Mouse (Mus musculus) frontal cortex, postnatal 14 days (tissue): ENCODE results near the gene Mlx.

Source experiments
- DNase-seq, 2 experiments: peaks; one replicate each; pipeline ENCODE4 v3.0.0; 2022; ENCODE audit warnings: low spot score in 2 of 2

Mlx gene

DNA sequence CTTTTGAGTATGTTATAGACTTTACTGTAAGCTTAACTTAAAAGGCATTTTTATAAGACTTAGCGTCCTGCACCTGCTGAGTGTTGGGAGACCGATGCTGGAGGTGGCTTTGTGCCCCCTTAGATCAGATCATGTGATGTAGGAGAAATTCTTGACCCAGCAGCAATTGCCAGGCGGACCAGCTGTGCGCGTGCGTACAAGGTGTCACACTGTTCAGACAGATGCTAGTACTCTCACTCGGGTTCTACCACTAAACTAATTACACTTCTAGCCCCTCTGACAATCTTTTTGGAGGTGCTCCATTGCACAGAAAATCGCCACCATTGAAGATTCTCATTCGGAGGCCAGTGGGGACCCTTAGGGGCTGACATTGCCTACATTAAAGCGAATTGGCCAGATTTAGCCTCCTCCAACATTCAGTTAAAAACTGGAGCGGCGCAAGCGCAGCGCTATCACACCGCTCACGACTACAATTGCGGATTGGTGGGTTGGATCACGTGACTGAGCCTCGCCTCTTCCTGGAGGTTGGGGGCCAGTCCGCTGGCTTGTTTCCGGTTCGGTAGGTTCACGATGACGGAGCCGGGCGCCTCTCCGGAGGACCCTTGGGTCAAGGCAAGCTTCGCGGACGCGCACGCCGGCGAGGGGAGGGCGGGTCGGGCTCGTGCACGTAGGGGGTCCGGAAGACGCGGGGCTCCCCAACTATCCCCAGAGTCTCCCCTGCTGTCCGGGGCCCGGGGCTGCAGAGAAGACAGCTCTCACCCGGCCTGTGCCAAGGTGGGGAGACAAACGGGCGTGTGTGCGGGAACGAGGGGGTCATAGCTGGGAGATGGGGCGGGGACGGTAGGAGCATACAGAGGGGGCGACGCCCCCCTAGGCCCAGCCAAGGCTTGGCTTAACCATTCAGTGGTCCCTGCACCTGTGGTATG is at the start of gene Mlx:
Gene Mlx, plus strand, starts transcription at position 522 of the 926 bp plus-strand sequence.
- peak; percentile 86 to 90 for DNase-seq

DNA sequence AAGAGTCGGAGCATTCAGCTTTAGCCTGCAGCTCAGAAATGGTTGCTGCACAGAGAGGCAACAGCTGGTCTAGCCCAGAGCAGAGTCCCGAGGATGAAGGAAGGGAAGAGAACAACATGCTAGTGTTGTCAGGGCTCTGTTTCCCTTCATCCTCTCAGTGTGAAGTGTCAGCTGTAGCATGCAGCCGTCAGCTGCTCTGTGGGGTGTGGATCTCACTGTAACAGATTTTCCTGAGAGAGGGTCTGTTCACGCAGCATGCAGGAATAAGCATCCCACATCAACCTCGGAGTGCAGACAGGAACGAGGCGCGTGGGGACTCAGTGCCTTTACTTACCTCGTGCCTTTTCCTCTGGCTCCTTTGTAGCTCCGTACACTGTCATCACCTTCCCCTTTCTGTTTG is 49.3 kb upstream of the Mlx start:
- DNase-seq = no peak

DNA sequence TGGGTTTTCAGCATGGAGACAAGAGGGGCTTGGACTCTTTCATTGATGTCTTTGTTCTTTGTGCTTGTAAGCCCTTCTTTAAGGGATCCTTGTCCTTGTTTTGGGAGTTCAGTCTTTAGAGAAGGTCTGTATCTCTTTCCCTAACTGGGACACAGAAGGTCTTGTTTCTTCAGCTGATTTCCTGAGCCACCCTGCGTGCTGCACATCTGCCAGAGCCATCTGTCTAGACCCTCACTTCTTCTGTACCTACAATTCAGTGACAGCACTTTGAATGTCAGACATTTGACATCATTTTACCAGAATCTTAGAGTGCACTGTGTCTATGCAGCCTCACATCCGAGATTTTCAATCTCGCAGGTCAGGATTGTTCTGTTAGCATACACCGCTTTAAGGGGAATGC is 41.3 kb upstream of the Mlx start:
- DNase-seq = no peak

DNA sequence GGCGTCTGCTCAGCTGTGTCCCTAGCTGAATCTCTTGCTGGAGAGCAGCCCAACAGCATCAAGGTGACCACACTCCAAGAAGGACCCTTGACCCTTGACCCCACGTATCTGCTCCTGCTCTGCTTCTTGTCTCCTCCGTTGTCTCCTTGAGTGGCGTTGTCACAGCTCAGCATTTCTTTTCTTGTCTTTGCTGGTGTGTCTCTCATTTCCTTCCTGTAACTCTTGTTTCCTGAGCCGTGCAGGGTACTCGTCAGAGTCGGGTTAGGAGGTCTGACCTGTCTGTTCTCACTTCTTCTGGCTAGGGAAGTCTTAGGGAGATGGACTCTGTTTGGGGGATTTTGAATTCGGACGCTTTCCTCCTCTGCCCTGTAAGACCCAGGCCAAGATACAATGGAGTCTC is 40.6 kb upstream of the Mlx start:
- no peak for DNase-seq

DNA sequence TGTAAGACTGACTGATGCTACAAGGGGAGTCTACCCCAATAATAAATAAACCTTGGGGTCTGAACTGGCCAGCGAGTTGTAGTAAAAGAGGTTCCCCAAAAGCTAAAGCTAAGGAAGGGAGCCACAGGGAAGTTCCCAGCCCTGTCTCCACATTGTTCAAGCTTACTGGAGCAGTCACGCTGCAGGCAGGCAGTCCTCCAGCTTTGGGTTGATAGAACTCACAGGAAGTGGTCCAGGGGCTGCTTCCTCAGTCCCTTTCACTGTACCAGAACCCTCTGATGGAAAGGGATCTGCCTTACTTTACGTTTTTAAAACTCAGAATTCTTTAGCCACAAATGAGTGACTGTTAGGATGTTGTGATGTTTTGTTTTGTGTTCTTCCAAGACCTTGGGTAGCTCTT is 39.6 kb upstream of the Mlx start:
- no peak for DNase-seq

DNA sequence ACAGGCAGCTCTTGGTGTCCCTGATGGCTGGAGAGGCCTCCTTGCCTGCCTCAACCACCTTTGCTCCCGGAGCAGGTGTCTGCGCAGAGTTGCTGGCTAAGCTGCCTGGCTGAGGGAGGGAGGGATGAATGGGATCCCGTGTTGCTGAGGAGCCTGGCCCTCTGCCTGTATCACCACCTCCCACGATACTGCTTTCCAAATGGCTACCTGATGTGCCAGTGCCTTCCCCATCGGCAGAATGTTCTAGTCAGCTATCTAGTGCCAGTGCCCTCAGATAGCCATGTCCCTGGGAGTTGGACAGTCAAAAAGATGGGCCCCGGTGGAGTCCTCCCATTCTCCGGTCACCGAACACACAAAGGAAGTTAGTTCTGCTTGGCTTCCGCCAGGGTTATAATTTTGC is 36.7 kb upstream of the Mlx start:
- DNase-seq = no peak

DNA sequence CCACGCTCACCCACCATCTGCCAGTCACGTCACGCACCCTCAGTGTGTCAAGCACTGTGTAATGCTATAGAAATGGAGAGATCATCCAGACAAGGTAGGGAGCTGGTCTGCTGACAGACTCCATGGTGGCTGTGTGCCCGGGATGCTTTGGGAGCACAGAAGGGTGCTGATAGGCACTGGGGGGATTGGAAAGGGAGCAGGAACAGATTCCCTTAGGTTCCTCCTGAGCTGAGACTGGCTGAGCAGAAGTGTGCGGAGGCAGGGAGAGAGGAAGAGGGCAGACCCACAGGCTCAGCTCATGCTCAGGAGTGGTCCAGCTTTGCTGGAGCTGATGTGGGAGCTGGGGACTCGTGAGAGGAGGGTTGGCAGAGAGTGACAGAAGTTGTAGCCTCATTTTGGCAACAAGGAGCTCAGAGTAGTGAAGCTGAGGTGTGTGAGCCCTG is 36.0 kb upstream of the Mlx start:
- no peak for DNase-seq

DNA sequence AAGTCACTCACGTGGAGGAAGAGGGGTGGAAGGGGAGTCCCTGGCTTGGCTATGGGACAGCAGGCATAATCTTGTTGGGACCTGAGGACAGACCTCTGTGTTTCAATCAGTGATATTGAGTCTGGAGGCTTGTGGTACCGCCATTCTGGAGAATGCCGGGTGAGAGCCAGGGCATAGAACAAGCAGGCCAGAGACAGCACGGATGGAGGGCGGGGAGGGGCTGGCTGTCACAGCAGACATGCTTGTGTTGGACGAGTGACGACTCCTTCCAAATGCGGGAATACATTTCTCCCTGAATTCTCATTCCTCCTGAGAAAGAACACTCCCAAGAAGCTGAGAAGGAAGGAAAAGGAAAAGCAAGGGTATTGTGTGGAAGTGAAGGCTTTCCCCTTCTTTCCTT is 35.5 kb upstream of the Mlx start:
- DNase-seq = no peak

DNA sequence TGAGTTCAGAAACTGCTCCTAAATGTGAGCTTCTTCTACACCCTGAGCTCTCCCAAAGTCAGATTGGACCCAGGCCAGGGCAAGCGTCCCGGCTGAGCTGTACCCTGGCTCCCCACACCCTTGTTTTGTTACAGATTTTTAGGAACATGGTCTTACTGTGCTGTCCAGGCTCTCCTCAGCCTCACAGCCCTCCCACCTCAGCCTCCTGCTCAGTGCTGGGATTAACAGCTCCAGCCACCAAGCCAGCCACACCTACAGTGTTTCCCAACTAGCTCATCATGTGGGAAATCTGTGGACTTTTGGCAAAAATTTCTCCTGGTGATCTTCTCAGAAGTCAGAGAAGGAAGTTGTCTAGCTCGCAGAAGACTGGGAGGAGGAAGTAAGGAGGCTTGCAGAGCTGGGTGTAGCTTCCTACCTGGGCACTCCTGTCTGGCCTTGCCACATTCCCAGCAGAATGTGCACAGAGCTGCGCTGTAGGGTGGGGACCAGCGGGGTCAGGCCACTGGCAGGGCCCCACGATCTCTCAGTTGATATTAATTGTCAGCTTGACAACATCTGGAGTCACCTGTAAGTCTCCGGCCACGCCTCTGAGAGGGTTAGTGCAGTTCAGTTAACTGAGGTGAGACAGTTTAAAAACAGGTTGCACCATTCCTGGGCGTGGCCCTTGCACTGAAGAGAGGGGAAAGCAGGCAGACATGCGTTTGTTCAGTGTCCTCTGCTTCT is 34.2 kb upstream of the Mlx start:
- no peak for DNase-seq

DNA sequence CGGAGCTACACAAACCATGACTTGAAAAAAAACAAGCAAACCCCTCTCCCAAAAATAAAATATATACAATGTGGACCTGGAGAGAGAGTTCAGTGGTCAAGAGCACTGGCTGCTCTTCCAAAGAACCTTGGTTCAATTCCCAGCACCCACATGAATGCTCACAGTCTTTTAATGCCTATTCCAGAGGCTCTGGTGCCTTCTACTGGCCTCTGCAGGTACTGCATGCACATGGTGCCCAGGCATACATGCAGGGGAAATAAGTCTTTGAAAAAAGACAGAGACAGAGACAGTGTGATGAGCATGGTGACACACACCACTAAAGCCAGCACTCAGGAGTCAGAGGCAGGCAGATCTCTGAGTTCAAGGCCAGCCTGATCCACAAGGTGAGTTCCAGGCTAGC is 33.1 kb upstream of the Mlx start:
- DNase-seq = no peak

DNA sequence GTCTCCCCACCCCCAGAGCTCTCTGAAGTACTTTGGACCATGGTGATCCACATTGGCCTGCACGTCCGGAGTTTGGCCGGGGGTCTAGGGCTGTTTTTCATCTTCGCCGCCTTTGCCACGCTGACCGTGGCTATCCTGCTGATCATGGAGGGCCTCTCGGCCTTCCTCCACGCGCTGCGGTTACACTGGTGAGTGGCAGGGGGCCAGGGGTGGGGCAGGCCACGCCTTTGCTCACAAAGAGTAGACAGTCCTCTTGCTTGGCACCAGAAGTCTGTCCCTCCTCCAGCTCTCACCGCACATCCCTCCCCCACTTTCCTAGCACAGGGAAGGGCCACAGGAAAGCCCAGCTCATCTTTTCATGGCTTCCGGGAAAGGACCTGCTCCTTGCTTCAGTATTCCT is 31.7 kb upstream of the Mlx start:
- no peak for DNase-seq

DNA sequence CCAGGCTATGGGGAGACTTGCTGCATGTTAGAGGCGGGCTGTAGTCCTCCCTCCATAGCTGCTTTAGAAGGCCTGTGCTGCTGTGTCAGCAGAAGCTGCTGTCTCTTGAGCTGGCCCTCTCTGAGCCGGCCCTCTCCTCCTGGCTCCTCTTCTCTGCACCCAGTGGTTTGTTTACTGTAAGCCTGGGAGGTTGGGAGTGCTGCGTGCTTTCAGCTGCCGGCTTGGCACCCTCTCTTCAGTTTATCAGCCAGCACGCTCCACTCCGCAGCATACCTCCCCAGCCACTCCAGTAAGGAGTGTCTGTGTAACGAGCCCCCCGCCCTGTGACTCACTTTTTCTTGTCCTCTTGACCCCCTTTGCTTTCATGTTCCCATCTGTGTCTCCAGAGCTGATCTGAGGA is 30.2 kb upstream of the Mlx start:
- DNase-seq = no peak

DNA sequence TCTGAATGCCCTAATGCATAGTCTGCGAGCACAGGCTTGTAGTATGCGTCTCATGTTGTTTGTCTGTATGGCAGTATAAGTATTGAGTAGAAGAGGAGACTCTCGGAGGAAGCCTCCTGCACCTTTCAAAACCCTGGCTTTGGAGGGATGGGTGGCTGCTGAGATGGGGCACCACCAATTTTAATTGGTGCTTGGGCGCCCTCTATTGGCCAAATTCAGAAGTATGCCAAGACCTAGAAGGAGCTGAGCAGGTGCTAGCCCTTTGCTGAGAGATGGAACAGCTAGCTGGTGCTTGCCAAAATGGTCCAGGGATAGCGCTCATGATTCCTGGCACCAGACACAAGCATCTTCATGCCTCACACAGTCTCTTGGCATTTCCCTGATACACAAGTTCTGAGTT is 29.2 kb upstream of the Mlx start:
- DNase-seq = peak in 1 of 2 experiments; percentile 75

DNA sequence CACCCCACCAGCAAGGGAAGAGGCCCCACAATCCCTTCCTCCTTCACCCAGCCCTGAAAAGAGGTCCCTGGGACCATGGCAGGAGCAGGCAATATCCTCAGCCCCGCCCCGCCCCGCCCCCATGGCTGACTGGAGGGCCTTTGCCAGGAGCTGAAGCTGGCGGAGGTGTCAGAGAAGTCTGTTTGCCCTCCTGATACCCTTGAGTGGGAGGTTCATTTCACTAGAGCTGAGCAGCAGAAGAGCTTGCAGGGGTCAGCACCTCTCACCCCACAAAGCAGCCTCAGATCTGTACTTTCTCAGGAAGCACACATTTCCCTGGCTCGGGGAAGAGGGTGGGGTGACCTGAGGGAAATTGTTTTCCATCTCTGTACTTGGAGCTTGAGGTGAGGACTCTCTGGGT is 28.4 kb upstream of the Mlx start:
- no peak for DNase-seq

DNA sequence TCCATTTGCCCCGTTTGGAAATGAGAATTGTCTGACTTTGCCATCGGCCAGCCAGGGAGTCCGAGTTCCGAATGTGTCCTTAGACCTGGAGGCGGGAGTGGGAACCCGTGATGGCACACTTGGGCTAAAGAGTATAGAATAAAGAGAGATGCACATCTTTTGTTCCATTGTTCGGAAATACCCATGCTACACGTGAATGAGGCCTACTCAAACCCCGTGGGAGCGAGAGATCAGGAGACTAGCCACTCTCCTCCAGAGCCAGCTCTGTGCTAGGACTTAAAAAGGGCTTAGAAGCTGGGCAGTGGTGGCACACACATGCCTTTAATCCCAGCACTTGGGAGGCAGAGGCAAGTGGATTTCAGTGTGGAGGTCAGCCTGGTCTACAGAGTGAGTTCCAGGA is 27.6 kb upstream of the Mlx start:
- DNase-seq = no peak

DNA sequence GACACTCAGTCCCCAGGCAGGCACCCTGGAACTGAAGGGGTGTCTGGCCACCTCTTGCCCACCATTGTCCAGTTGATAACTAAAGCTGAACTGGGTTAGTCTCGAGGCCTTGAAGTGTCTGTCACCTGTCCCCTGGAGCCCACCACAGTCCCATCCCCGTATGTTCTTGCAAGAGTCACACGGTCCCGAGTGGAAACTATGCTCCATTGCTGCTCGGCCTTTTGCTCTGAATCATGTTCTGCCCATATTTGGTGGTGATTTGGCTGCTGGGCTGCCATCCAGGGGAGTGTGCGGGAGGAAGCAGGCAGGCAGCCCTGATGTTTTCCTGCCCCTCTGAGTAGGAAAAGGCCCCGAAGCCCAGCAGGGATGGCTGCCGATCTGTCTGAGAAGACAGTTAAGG is 27.0 kb upstream of the Mlx start:
- no peak for DNase-seq

DNA sequence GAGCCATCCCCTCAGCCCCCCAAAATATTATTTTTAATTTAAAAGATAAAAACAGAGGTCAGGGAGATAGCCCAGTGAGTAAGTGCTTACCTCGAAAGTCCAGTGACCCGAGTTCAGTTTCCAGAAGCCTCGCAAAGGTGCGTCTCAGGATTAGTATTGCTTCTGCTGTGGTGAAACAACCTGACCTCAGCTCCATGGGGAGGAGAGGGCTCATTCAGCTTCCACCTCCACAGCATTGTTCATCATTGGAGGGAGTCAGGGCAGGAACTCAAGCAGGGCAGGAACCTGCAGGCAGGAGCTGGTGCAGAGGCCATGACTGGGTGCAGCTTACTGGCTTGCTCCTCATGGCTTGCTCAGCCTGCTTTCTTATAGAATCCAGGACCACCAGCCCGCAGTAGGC is 26.0 kb upstream of the Mlx start:
- DNase-seq = no peak

DNA sequence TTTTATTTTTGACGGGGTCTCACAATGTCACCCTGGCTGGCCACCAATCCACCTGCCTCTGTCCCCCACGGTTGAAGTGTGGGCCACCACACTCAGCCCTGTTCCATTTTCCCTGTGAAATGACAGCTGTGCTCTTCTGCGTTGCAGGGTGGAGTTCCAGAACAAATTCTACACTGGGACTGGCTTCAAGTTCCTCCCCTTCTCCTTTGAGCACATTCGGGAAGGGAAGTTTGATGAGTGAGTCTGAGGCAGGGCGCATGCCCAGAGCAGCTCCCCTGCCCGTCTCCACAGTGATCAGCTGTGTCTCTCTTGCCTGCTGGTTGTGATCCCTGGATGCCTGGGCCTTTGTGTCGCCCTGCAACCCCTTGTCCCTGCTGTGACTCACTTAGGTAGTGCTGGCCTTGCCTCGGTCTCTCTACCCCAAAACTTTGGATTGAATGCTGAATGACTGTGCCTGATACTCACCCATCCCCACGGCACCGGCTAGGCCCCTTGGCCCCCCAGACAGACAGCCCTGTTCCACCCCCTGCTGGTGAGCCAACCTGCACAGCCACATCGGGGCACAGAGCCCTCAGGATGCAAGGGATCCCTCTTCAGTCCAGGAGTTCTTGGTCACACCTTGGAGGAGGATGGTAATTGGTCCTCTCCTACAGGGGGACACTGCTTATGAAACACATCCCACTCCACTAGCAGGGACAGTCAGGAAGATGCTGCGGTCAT is 24.8 kb upstream of the Mlx start:
- no peak for DNase-seq

DNA sequence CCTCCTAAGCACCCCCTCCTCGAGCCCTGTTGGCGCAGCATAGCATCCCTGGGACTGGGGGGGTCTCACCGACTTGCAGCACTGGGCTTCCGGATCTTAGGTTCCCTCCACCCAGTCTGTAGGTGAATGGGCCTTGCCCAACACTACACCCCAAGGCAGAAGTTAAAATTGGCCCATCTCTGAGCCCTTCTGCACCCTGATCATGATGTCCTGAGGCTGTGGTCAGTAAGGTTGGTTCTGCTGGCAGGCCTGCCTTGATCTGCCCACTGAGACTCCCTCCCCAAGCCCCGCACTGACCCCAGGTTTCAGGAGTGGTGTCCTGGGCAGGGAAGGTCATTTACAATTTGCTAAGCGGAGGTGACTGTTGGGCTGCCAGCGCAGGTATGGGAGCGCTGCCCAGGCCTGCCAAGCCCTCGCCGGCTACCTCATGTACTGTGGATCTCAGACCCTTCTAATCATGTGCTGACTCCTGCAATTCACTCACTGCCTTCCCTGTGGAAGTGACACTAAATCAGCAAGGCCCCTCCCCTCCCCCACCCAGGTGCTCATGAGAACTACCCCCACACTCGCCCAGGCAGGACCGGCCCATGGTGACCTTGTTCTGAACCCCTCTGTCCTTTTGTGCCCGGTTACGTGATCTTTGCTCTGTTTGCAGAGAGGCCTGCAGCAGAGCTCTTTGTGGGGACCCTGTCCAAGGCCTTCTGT is 24.0 kb upstream of the Mlx start:
- no peak for DNase-seq

DNA sequence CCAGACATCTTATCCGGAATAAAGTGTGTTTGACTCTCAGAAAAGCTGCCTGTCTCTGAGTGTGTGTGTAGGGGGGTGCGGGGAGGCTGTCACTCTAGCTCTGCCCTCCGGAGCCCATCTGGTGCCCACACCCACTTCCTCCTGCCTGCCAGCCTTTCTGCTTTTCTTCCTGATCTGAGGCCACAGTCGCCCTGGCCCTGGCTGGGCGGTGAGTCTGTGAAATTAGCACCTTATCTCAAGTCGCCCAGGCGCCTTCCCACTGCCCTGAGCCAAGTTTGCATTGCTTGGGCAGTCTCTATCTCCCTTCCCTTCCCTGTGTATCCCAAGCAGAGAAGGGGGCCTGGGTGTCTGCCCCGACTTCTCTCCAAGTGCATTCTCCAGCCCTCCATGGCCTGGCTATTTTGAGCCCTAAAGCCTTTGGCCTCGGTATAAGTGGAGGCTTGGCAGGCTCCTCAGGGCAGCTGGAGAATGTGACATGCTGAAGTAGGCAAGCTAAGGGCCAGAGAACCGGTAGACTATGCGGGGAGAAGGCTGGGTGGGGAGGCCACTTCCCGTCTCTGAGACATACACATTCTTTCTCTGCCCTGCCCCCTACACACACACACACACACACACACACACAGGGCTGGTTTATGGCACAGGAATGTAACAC is 23.3 kb upstream of the Mlx start:
- DNase-seq = no peak

DNA sequence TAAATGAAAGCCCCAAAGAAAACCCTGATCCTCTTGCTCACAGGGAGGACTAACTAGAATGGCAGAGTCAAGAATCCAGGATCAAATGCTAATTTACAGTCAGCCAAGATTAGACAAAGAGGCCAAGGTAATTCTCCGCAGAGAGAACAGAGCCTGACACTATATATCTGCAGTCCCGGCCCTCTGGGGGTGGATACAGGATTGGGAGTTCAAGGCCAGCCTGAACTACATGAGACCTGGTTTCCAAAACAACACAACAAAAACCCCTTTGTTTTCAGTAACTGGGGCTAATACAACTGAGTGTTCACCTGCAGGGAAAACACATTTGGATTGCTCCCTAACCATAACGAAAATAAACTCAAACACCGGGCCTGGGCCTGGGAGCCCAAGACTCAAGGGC is 22.6 kb upstream of the Mlx start:
- DNase-seq = no peak
